Mouse (Mus musculus) gonadal fat pad, adult 2 months (tissue): Measurements from ENCODE around the gene Golga5. TPM values are rescaled to one million over a fixed set of nuclear protein-coding genes. Genes with fewer than 3 reads are reported as not detected.
"Not testable (repeated sequence)": the region's sequence is repeated elsewhere in the genome, so short reads cannot be mapped to it uniquely, and the experiment has no call there.

Experiments
- DNase-seq: peaks from one replicate; pipeline ENCODE4 v3.0.0-alpha.2; 2012; ENCODE audit warnings: low read depth
- polyA plus RNA-seq: library from polyadenylated mRNA; depleted of rRNA; stranded (reverse); fragments of >200 nt; gene quantifications from 2 replicates; pipeline ENCODE4 v1.2.3, GENCODE M21; 2012

The Golga5 gene
- polyA plus RNA-seq, 1 experiment = 22.8 TPM

DNA sequence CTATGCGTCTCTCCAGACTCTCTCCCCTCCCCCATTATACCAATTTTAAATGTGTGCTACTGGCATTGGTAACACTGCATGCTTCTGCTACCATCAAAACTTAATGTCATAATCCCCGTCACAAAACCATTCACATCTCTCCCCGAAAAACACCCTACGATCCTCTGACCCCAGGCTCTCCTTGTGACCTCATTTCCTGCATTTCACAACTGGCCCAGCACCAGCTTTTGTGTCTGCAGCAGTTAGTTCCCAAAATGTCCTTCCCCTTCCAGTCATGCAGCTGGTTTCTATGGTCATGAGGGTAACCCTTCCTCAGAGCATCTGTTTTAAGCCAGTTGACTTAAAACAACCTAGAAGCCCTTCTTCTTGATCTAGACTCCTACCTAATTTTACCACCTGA, 23.5 kb upstream of the Golga5 start:
- no peak for DNase-seq

DNA sequence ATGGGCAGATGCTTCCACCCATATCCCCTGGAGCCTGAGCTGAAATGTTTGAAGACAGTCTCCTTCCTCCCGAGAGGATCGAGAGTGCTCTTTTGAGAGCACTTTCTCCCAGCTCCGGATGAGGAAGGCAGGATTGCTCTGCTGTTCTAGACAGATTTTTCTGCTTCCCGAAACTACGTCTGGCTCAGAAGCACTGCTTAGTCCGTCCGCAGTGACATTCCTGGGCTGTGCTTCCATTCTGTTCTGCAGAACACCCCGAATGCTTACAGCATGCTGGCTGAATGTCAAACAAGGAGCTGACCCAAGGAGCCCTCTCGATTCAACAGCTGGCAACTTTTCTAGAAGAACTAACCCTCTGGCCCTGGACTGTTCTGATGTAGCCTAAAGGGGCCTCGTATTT, 18.5 kb upstream of the Golga5 start:
- no peak for DNase-seq

DNA sequence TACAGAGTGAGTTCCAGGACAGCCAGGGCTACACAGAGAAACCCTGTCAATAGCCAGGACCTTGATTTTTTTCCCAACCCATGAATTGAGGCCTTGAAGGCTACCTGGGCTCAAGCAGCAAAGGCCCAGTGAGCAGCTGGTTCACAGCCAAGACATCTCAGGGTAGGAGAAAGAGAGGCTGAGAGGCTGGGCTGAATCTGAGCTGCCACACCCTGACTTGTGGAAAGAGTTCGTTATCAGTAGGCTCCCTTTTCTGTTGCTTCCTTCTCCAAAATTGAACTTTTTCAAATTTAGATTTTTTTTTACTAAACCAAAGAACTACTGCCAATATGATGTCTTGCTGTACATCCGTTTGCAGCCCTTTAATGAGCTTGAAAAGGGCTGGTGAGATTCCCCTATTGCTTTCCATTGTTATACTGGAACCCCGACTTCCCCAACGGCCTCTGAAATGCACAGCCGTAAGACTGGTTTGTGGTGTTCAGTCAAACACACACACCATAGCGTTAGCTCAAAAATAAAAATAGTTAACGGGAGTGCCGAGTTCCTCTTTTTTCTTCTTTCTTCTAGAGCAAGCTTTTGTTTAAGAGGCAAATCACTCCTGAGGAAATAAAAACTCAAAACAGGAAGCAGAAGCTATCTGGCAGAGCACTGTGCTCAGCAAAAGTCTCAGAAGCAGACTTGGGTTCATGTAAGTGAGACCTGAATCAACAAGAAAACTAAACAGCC, 17.6 kb upstream of the Golga5 start:
- DNase-seq = no peak

DNA sequence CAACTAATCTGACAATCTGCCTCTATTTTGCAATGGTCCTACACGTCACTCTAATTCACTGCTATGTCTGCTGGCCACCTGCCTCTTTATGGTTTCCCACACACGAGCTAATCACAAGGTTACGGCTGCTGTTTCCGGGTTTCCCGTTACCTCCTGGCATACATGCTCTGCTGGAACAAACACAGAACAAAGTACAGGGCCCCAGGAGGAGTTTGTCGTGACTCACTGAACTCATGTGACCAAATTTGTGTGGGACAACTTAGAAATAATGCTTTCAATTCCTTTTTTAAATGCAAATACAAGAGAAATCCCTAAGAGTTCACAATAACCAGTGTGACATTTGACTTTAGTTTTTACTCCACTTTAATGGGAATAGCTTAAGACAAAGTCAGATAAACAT, 15.4 kb upstream of the Golga5 start:
- no peak for DNase-seq

DNA sequence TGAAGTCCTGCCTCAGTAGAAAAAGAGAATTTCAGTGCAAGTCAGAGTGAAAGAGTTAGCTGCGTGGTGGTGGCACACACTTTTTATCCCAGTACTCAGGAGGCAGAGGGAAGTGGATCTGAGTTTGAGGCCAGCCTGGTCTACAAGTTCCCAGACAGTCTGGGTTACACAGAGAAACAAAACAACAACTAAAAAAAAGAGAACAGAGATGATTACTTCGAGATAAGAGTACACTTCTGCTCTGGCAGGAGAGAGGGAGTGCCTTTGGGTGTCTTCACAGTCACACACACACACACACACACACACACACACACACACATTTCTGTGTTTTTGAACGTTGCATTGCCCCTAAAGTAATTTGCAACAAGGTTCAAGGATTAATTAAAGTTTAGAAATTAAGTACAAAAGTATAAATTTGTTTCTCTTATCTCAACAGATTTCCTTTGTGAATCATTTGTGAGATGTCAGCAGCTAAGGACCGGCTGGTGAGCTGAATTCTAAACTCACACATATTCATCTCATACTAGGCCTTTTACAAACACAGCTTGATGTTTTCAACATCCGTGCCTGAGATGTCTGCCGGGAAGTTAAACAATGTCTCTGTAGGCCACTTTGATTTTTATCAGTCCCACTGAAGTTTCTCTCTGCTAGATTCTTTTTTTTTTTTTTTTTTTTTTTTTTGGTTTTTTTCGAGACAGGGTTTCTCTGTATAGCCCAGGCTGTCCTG, 12.3 kb upstream of the Golga5 start:
- no peak for DNase-seq

DNA sequence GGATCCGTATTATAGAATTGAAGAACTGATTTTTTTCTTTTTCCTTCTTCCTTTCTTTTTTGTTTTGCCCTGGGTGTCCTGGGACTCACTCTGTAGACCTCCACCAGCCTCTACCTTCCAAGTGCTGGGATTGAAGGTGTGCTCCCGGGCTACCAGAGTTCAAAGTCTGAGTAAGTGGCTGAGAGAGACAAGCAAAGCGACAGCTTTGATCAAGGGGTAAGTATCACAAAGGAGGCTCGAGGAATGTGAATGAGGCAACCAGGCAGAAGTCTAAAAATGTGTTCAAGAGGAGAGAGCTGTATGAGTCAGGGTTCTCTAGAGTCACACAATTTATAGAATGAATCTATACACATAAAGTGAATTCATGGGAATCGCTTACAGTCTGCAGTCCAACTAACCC, 8.9 kb upstream of the Golga5 start:
- DNase-seq = no peak

DNA sequence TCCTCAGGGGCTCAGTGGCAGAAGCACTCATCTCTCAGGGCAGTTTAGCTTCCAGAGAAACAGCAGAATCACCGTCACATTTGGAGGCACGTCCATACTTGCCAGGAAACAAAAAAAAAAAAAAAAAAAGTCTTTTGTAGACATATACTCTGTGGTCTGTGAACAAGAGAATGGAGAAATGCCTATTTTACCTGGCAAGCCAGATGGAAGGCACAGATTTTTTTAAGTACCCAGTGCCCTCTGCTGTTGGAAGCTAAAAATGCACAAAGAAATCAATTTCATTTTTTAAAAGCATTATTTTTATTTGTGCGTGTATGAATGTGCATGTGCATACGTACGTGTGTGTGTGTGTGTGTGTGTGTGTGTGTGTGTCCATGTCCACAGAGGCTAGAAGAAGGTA, 7.8 kb upstream of the Golga5 start:
- DNase-seq = no peak

DNA sequence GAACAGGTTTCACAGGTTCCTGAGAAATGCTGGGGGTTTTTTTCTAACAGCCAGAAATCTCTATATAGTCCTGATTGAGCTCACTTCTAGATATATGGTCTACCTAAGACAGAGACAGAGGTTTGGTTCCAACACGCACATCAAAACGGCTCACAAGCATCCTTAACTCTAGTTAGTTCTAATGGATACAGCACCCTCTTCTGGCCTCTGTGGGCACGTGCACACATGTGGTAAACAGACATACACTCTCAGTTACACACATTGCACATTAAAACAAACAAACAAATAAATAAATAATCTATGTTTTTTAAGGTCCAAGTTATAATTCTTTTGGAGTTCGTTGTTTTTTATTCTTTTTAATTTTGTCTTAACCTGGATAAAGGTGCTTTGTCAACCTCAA, 4.3 kb upstream of the Golga5 start:
- DNase-seq = no peak

DNA sequence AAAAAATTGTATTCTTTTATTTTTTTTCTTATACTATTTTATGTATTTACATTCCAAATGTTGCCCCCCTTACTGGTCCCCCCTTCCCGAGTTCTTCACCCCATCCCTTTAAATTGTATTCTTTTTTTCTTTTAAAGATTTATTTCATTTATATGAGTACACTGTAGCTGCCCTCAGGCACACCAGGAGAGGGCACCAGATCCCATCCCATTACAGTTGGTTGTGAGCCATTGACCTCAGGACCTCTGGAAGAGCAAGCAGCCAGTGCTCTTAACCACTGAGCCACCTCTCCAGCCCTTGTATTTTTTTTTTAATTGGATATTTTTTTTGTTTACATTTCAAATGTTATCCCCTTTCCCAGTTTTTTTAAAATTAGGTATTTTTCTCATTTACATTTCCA, 799 bp upstream of the Golga5 start:
- no peak for DNase-seq

DNA sequence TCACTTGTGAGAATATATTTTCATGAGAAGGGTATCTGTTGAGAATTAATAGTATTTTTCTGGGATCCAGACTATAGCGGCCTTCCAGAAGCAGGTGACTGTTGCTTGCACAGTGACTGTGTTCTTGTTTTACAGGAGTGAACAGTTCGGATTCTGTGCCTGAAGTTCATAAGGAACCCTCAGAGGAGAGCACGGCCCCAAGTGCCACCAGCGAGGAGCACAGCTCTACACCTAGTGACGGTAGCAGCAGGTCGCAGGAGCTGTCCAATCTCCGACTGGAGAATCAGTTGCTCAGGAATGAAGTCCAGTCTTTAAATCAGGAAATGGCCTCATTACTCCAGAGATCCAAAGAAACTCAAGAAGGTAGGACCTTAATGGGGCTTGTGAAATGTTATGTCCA, 5.5 kb downstream of the Golga5 start:
- no peak for DNase-seq

DNA sequence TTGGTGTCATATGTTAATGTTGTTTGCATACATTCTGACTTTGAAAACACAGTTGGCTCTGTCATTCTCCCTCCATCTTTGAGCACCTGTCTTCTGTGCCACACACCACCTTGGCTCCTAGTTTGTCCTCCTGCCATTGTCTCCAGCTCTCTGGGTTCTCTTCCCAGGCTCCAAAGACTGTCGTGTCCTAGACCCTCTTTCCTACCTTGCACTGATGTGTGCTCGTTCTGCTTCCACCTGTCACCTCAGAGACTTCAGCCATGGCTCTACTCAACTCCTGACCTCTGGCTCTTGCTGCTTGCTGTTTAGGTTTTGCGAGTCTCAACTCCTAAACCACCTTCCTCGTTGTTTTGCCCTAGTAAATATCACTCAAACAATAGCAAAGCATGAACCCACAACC, 11.5 kb downstream of the Golga5 start:
- DNase-seq = no peak

DNA sequence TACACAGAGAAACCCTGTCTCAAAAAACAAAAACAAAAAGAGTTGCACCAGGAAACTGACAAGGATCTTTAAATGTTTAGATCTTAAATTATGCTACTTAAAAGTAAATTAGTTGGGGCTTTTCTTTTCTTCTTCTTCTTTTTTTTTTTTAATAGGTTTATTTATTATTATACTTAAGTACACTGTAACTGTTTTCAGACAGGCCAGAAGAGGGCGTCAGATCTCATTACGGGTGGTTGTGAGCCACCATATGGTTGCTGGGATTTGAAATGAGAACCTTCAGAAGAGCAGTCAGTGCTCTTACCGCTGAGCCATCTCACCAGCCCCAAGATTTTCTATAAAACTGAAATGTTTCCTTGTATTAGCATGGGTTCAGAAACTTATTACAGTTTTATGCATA, 16.0 kb downstream of the Golga5 start:
- no peak for DNase-seq

DNA sequence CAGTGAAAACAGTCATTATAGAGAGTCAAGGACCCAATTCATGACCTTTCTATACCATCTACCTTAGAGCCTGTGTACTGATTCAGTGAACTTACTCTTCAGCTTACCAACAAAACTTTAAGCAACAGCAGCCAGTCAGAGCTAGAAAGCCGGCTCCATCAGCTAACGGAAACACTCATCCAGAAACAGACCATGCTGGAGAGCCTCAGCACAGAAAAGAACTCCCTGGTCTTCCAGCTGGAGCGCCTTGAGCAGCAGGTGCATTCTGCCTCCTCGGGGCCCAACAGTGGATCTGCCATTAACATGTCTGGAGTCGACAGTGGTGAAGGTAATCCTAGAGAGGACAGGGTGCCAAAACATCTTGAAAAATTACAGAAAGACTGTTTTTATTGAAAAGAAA, 23.0 kb downstream of the Golga5 start:
- DNase-seq = no peak

DNA sequence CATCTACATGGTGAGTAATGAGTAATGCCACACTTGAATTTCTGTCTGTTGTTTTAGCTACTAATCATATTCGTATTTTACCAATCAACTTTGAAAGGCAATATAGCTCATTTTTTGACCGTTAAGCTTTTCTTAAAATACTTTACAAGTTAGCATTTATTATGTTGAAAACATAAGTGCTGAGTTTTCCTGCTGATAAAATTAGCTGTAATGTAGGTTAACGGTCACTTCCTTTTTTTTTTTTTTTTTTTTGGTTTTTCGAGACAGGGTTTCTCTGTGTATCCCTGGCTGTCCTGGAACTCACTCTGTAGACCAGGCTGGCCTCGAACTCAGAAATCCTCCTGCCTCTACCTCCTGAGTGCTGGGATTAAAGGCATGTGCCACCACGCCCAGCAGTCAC, 26.8 kb downstream of the Golga5 start:
- DNase-seq = not testable (repeated sequence)

DNA sequence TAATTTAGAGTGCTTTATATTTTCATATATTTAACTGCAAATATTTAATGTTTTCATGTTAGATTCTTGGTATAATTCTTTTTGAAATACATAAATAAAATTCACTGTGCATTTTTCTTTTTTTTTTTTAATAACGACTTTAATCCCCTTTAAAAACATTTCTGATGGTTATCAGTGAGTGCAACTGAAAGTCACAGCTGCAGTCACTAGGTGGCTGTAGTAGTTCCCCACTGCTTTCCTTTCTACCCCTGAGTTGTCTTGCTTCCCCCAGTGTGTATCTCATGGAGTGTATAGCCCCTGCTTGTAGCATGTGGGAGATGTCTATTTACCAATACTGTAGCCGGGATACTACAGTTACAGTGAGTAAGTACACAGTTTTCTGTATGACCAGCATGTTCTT, 29.0 kb downstream of the Golga5 start:
- DNase-seq = no peak

DNA sequence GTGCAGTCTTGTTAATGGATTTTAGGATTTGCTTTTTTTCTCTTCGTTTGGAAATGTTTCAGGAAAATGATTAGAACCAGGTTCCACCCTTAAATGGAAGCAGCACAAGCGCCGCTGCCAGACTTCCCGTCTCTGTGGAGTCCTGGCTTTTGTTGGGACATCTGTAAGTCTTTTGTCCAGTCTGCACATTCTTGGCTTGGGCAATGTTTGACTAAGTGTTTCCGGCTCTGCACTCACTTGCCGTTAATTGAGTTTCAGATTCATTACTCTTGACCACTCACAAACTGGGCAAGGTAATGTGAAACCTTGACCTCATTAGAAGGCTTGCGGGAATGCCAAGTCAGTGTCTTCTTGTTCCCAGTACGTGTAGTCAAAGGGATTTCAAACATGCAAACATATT, 29.8 kb downstream of the Golga5 start:
- DNase-seq = no peak

DNA sequence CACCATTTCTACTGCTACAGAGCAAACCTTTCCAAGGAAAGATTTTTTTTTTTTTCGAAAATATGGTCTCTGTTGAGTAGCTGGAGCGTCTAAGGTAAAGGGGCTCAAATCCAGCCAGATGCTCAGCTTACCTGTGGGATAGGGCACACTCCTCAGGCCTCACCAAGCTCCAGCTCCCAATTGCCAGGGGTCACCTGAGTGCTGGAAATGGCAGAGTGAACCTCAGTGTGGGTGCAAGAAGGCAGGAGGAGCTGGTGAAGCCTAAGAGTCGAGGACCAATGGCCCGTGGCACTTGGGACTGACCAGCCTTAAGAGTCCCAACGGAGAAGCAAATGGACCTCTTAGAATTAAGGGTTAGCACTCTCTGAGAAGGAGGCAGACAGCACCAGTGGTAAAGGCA, 30.3 kb downstream of the Golga5 start:
- no peak for DNase-seq

DNA sequence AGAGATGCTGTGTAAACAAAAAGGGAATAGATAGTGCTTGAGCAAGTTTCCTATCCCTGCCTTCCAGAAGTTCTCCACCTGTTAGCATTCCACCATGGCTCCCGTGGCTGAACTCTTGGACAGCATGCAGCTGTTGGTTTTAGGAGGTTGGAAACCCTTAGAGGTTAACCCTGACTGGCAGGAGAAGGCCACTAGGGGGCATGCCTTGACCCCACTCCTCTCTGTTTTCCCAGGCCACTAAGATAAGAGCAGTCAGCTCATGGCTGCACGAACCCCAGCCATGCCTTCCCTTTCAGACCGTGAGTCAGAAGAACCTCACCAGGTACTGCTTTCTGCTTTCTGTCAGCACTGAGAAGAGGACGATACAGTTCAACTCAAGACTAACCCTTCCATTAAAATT, 30.8 kb downstream of the Golga5 start:
- no peak for DNase-seq

DNA sequence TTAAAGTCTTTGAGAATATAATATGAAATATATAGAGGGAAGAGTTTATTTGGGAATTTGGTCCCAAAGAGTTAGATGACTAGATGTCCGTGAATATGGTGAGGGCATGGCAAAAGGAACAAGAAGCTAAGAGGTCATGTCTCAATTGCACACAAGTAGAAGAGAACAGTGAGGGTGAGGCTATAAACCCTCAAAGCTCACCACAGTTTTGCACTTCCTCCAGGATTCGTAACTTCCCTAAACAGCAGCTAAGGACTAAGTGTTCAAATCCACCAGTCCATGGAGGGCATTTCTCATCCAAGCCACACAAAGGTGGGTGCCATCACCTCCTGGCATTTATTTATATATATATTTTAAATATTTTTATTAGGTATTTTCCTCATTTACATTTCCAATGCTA, 32.1 kb downstream of the Golga5 start:
- DNase-seq = no peak

DNA sequence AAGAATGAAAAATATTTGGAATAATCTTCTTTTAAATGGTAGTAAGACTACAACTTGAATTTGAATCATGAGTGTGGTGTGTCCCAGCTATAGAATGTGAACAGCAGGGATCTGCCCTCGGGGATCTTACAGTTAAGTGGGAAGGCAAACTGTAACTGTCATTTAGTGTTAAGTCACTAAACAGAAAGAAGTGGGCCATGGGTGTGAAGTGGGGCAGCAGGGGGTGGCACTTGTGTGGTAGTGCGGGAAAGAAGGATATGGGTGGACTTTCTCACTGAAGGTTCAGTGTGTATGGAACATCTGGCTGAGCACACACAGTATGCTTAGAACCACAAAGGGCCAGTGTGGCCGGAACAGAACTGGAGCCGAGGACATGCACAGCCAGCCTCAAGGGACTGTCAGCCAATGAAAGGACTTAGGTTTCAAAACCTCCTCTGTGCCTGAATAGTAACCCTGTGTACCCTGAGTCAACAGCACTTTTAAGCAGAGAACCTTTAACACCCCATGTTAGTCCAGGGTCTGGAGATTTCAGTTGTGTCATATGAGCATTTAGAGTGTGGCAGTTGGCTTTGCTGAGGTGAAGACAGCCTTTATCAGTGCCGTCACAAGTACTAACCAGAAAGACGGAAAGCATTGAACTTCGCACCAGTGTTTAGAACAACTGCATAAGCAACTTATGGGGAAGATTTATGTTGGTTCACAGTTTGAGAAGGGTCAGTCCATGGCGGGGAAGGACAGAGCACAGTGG, 33.1 kb downstream of the Golga5 start:
- no peak for DNase-seq

DNA sequence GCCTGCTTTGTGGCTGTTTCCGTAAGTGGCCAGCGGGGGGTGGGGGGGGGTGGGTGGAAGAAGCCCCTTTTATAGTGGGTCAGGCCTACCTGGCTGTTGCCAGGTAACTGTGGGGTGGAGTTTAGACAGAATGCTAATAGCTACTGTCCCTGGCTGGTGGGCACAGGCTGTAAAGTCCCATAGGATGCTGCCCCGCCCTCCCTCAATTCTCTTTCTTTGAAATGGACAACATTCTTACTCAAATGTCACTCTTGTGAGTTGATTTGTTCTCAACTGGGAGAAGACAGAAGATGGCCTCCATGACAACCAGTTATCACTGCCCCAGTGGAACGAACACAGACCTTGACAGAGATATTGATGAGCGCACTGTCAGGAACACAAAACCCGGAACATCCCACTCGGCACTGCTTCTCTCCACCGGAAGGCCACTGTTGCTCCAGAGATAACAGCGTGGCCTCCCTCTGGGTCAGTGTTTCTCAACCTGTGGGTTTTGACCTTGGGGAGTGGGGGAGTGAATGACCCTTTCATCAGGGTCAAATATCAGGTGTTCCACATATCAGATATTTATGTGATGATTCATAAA, 36.3 kb downstream of the Golga5 start:
- no peak for DNase-seq

DNA sequence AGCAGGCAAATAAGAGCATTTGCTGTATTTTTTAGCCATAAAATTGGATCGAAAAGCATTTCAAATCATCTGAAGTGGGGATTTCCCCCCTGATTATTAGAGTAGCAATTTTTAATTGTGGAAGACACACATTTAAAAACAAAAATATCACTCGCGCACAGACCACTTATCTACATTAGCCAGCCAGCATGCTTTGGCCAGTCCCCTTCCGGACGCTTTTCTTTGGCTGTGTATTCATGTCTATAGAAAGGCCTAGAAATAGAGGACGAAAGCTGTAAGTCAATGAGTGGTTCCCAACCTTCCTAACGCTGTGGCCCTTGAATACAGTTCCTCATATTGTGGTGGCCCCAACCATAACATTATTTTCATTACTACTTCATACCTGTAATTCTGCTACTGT, 37.0 kb downstream of the Golga5 start:
- DNase-seq = no peak

DNA sequence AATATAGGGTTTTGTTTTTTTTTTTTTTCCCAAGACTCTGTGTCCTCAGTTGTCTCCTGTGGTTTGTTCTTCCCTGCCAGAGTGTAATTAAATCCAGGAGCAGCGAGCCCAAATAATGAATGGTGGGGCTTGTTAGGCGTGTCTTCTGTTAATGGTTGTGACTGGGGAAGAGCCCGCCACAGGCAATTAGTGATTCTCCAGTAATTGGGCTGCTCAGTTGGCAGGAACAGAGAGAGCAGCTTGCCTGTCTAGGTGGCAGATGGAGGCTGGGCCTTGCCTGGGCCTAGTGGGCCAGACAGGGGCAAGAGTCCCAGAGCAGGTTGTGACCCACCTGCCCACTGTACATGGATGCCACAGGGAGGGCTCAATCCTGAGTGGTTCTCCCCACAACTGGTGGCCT, 42.4 kb downstream of the Golga5 start:
- DNase-seq = no peak
